Mouse (Mus musculus): ENCODE data around the gene Mob1a.

The Mob1a gene

DNA sequence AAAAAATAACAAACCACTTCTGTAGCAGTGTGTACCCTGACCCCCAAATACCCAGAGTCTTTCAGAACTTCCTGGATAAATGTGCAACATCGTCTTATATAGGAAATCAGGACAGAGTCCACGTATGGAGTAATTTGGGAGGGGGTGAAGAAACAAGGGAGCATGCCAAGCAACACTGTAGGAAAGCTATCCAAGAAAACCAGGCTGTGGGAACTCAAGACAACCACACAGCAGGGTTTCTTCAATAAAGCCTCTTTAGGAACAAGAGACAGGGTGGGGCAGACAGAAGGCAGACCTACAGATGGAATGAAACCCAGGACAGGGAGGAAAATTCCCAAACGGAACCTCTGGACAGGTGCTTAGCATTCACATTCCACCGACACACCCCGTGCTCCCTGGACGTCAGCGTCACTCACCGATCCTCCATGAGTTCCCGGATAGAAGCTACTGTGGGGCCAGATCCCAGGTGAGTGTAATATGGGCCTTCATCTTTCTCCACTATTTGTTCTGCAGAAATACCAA, 59.8 kb downstream of the Mob1a start:
- no peak for DNase-seq (ENCODE audit: low spot score in 2 of 2)

DNA sequence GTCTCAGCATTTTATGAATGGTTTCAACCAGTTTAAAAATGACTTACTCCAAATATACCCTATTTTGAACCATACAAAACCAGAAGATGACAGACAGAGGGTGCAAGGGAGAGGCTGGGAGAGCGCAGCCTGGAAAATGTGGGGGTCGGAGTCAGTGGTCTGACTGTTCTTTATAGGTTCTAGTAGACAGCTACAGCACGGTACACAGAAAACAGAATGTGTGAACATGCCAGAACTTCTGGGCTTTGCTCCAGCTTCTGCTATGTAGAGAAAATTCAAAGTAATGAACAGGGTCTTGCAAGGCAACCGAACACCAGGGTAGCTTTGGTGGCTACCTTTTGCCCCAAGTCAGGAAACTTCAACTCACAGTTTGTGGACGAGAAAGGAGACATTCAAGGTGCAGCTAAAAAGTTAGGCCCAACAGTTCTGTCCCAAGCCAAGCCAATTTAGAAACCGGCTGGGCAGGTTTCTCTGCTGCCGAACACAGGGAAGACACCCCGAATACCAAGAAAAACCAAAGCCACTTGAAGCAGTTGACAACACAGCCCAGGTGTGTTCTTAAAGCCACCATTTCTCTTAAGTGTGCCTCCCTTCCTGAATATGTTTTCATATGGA, 66.5 kb downstream of the Mob1a start:
- DNase-seq (ENCODE audit: low spot score in 2 of 2): peak; percentile 79 to 84
